Mouse (Mus musculus) hindbrain, embryonic 10.5 days (tissue): Measurements from ENCODE around the gene Il18. TPM values are rescaled to one million over a fixed set of nuclear protein-coding genes. Genes with fewer than 3 reads are reported as not detected.
"Not testable (repeated sequence)": the region's sequence is repeated elsewhere in the genome, so short reads cannot be mapped to it uniquely, and the experiment has no call there.

Experiments used
- DNase-seq: peaks from one replicate; pipeline ENCODE4 v3.0.0-alpha.2; 2017; ENCODE audit warnings: low spot score
- H3K27ac ChIP-seq: fragments of 300-500 bp; sonication (generic); 2 replicates; pipeline ENCODE4 v1.5.1; 2016; ENCODE audit warnings: mild to moderate bottlenecking, moderate library complexity
- H3K27me3 ChIP-seq: fragments of 300-500 bp; sonication (generic); 2 replicates; pipeline ENCODE4 v1.6.1; 2016; ENCODE audit warnings: mild to moderate bottlenecking; ENCODE audit not compliant: poor library complexity, insufficient read depth, severe bottlenecking
- H3K36me3 ChIP-seq: fragments of 300-500 bp; sonication (generic); 2 replicates; pipeline ENCODE4 v1.6.1; 2016; ENCODE audit warnings: mild to moderate bottlenecking, moderate library complexity
- H3K4me1 ChIP-seq: fragments of 300-500 bp; sonication (generic); replicated peaks from 2 replicates; pipeline ENCODE4 v1.6.1; 2016; ENCODE audit warnings: mild to moderate bottlenecking
- H3K4me3 ChIP-seq: fragments of 300-500 bp; sonication (generic); 2 replicates; pipeline ENCODE4 v1.5.1; 2016; ENCODE audit warnings: mild to moderate bottlenecking, moderate library complexity
- H3K9me3 ChIP-seq: fragments of 300-500 bp; sonication (generic); 2 replicates; pipeline ENCODE4 v1.6.1; 2016; ENCODE audit warnings: mild to moderate bottlenecking, moderate library complexity
- WGBS: fragments of 180-500 bp; shearing (Covaris S2); methylation state at CpG from one replicate; pipeline ENCODE4 v1.1.7; 2016; 5-methylcytosine and 5-hydroxymethylcytosine counted together
- polyA plus RNA-seq: library from polyadenylated mRNA; unstranded; fragments of >200 nt; fragmentation: Nextera tagmentation; extraction: Ambion mirVana; gene quantifications from 2 replicates; pipeline ENCODE4 v1.2.1, GENCODE M21; 2016

Il18 gene
- polyA plus RNA-seq, 1 experiment from 2014 or later: 5.9 TPM

DNA sequence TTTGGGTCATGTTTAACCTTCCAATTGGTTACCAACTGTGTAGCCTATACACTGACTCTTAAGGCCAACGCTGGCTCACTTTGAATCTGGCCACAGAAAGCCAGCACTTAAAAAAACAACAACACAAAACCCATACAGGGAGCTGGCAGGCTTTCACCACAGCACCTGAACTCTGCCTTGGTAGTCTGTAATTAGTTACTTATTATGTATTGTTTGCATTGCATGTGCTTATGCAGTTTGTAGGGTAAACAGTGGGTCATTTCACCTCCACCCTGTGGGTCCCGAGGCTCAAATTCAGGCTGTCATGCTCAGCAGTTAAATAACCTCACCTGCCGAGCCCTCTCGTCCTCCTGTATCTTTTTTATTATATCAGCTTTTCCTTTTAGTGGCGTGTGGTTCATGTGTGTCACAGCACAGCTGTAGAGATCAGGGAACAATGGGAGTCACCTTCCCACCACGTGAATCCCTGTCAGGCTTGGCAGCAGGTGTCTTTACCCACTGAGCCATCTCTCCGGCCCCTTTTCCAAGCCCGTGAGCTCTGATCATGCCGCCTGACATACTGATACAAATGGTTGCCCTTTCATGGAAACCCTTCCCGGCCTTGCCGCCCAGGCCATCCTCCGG is 40.3 kb downstream of the Il18 start:
- H3K4me3 ChIP-seq: no peak overlapping the region
- DNase-seq: no peak
- no peaks in the 10 kb centered on the region for H3K27me3 ChIP-seq
- H3K4me1 ChIP-seq: no peaks in the 10 kb centered on the region
- no peak overlapping the region for H3K27ac ChIP-seq
- peaks cover 55% of the 10 kb centered on the region for H3K36me3 ChIP-seq
- WGBS: 83% methylated on average over 12 of the region's 12 CpGs
- H3K9me3 ChIP-seq: no peaks in the 10 kb centered on the region

DNA sequence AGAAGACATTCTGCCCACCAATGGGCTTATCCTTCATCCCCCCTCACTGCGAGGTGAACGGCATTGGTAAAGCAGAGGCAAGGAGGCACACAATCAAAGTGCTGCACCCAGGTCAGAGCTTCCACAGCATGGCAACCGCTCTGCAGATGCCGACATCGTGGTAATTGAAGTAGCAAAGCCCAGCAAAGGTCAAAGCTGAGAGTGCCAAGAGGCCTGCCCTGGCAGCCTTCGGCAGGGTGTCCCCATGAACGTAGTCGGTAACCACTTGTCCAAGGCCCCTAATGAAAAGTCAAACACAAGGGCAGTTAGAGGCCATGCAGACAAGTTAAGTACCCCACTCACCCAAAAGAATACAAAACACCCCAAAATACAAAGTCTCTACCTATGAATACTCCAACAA is 42.3 kb downstream of the Il18 start:
- Histone ChIP-seq H3K27me3 (no peaks in the 10 kb centered on the region), H3K9me3 (no peaks in the 10 kb centered on the region), H3K4me3 (no peak overlapping the region), H3K36me3 (peaks cover 66% of the 10 kb centered on the region), H3K4me1 (peaks cover 6% of the 10 kb centered on the region), H3K27ac (no peak overlapping the region)
- no peak for DNase-seq
- WGBS: 93% methylated on average over 8 of the region's 8 CpGs

DNA sequence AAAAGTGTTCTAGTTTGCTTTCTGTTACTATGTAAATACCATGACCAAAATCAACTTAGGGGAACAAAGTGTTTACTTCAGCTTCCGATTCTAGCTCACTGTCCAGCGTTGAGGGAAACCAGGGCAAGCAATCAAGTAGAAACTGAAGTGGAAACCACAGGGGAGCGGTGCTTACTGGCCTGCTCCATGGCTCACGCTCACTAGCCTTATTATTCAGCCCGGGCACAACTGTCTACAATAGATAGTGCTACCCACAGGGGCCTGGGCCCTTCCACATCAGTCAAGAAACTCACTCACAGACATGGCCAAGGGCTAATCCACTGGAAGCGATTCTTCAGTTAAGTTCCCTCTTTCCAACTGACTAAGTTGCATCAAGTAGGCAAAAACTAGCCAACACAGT is 46.9 kb downstream of the Il18 start:
- Histone ChIP-seq H3K36me3 (peaks cover 60% of the 10 kb centered on the region), H3K27me3 (no peaks in the 10 kb centered on the region), H3K27ac (no peak overlapping the region), H3K4me1 (peaks cover 27% of the 10 kb centered on the region), H3K4me3 (no peak overlapping the region), H3K9me3 (no peaks in the 10 kb centered on the region)
- no peak for DNase-seq
- WGBS: 90% methylated on average over 6 of the region's 6 CpGs

DNA sequence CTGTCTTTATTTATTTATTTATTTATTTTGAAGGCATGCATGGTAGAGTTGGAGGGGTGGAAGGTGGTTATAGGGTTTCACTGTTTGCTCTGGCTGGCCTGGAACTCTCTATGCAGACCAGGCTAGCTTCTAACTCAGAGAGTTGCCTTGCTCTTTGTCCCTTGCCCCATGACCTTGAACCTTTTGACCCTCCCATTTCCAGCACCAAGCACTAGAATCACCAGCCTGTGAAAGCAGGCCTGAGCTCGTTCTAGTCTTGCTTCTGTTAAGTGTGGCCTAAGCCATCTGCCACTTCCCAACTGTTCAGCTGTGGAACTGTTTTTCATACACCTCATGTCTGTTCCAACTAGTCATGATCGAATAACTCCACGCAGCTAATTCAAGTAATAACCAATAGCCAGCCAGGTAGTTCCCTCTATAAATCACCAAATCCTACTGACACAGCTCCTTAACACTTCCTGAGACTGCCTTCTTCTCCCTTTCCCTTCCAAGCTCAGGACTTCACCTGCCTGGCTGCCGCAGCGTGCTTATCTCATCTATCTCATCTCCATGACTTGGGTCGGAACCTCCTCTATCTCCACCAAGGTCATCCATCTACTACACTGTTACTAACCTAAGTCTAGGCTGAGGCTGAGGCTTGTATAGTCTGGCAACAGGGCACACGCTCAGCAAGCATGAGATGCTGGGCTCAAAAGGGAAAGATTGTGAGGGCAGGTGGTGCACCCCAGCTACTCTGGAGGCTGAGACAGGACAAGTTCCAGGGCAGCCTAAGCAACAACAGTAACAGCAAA is 47.6 kb downstream of the Il18 start:
- 90% methylated on average over 7 of the region's 7 CpGs for WGBS
- H3K36me3 ChIP-seq: peaks cover 60% of the 10 kb centered on the region

DNA sequence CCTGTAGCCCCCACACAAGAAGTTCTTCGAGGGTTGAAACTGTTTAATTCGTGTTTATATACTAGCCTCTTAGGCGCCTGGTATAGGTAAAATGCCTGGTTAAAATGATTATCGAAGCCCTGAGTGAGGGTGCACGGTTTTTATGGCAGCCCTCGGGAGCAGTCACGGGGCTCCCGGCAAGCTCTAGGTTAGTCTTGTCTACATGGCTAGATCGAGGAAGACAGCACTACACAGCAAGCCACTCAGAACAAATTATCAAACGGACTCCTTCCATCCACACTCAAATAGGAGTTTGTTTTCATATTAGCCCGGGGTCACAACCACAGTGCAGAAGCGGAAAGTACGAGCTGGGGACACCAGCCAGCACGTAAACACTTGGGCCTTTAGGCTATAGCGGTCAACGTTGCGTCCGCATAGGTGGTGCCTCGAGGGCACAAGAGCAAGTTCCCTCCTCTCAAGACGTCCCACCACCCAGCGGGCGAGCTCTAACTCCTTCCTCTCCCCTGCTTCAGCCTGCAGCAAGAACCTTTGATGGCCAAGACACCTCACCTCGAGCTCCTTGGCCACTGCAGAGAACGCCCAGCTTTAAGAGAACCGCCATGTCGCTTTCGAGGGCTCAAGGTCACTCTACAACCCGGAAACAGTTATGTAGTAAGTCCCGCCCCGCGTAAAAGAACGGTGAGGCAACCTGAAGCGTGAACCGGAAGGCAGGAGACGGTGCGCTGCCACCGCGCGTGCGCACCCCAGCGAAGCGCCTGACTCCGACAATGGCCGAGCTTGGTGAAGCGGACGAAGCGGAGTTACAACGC is 48.8 kb downstream of the Il18 start, which contains the start of the genes Sdhd and Timm8b:
TSS of gene Sdhd (minus strand) at position 624 of the 809 bp plus-strand sequence.
TSS of gene Timm8b (plus strand) at position 722 of the 809 bp plus-strand sequence.
- H3K9me3 ChIP-seq: no peaks in the 10 kb centered on the region
- peaks cover 27% of the 10 kb centered on the region for H3K4me1 ChIP-seq
- WGBS: 1% methylated on average over 48 of the region's 48 CpGs
- peaks cover 60% of the 10 kb centered on the region for H3K36me3 ChIP-seq
- no peaks in the 10 kb centered on the region for H3K27me3 ChIP-seq
- peak within 1 kb of the TSS; percentile 96 for H3K27ac ChIP-seq
- H3K4me3 ChIP-seq: peak within 1 kb of the TSS; percentile 91
- DNase-seq: peak; percentile 94

More for the DNA sequence above, 47.6 kb downstream of the Il18 start:
- Histone ChIP-seq H3K9me3 (no peaks in the 10 kb centered on the region), H3K27me3 (no peaks in the 10 kb centered on the region), H3K27ac (0 out of 2 replicates have a peak overlapping the region, but pooled peaks have one; percentile 16), H3K4me1 (peaks cover 27% of the 10 kb centered on the region), H3K4me3 (peak overlapping the region; percentile 91)
- no peak for DNase-seq

DNA sequence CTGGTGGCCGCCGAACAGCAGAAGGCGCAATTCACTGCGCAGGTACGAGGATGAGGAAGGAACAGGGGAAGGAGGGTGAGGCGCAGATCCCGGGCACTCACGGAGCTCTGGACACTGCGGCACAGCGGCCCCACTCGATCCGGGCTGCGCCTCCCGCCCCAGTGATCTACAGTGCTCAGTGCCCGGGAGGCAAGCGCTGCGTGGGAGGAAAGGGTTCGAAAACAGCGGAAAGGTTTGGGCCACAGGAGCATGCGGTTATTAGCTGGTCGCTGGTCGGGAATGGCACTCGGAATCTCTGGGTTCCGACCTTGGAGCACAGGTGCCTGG is 49.3 kb downstream of the Il18 start:
- H3K27me3 ChIP-seq: no peaks in the 10 kb centered on the region
- no peak for DNase-seq
- WGBS: under 1% methylated on average over 24 of the region's 24 CpGs
- peak overlapping the region; percentile 91 for H3K4me3 ChIP-seq
- H3K27ac ChIP-seq: peak overlapping the region; percentile 96
- H3K4me1 ChIP-seq: peaks cover 27% of the 10 kb centered on the region
- H3K36me3 ChIP-seq: peaks cover 60% of the 10 kb centered on the region
- H3K9me3 ChIP-seq: no peaks in the 10 kb centered on the region

DNA sequence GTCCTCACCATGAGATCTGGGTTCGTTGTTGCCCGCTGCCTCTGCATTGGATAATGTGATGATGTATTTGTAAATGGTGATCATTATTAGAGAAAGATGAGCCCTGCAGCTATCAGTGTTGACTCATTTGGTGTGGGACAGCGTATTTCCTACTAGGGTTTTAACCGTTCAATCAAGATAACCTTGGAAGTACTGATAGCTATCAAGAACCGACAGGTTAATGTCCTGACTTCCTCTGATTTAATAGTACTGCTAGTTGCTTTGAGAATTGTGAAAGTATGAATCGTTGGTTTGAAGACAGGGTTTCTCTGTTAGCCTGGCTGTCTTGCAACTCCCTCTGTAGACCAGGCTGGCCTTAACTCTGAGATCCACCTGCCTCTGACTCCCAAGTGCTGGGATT is 49.7 kb downstream of the Il18 start:
- H3K4me1 ChIP-seq: peaks cover 27% of the 10 kb centered on the region
- H3K36me3 ChIP-seq: peaks cover 60% of the 10 kb centered on the region
- peak overlapping the region; percentile 96 for H3K27ac ChIP-seq
- no peak for DNase-seq
- no peaks in the 10 kb centered on the region for H3K9me3 ChIP-seq
- H3K4me3 ChIP-seq: peak overlapping the region; percentile 91
- no peaks in the 10 kb centered on the region for H3K27me3 ChIP-seq
- WGBS: 5% methylated on average over 6 of the region's 6 CpGs

DNA sequence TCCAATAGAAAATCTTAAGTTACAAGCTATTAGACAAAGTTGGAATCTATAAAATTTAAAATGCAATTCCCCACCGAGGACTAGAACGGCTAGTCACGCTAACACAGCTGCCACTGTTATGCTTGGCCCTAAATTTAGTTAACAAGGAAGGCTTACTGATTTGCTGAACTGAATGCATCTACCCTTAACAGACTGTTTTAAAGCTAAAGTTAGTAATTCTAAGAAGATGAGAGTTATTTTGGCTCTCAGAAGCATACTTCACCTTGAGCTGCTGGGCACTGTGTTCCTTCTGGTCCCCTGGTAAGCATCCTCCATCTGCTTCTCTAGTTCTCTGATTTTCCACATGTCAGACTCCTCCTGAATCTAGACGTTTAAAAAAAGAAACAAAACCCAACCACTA is 57.5 kb downstream of the Il18 start:
- no peak for DNase-seq
- 91% methylated on average over 4 of the region's 4 CpGs for WGBS
- Histone ChIP-seq H3K9me3 (no peaks in the 10 kb centered on the region), H3K27ac (no peak overlapping the region), H3K4me1 (peaks cover 15% of the 10 kb centered on the region), H3K4me3 (no peak overlapping the region), H3K27me3 (no peaks in the 10 kb centered on the region), H3K36me3 (peaks cover 81% of the 10 kb centered on the region)

DNA sequence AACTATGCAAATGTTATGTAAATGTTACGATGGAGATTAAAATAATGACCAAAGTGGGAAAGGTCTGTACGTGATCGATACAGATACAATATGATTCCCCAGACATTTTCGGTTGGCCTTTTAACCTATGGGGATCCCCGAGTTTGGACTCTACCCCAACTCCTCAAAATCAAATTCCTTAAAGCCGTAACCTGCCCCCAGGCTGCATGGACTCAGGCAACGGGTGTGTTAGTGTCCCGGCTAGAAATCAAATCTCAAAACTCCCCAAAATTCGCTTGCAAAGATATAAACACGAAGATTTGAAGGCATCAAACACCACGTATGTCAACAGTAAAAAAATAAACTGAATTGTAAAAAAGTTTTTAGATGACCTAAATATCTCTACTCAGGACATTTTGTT is 61.5 kb downstream of the Il18 start:
- H3K9me3 ChIP-seq: no peaks in the 10 kb centered on the region
- peak overlapping the region; percentile 97 for H3K27ac ChIP-seq
- WGBS: 43% methylated on average over 11 of the region's 11 CpGs
- DNase-seq: no peak
- peak overlapping the region; percentile 84 for H3K4me3 ChIP-seq
- peaks cover 19% of the 10 kb centered on the region for H3K4me1 ChIP-seq
- H3K36me3 ChIP-seq: peaks cover 40% of the 10 kb centered on the region
- H3K27me3 ChIP-seq: no peaks in the 10 kb centered on the region

DNA sequence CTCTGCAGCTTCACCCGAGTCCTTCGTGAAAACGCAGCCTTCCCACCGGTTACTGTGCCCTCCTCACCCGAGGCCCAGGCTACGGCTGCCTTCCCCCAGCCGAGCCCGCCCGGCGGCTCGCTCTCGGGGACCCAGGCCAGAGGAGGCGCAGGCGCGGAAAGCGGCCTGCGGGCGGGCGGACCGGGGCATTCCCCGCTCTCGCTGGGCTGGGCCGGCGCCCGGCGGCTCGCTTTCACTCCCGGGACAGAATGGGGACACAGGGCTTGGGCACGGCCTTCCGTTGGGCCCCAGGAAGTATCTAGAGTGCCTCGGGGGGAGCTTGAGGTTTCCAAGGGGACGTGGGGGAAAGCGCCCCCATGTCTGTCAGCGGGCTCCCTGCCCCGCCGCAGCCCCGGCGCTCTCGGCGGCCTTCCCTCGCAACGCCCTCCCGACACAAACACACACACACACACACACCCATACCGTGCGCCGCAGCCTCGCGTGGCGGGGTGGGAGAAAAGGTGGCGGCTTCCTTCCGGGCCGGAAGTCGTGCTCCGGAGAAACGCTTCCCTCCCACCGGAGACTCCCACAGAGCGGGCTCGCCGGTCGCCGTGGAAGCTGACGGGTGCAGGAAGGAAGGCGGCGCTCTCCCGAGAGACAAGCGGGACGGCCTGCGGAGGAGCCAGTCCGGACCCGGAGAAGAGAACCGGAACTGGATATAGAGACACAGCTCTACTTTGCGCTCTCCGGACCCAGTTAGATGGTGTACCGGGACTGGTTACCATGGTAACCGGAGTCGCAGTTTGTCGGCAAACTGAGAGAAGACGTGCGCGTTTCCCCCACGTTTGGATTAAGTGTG is 62.4 kb downstream of the Il18 start, which contains the start of the genes Pih1d2 and Nkapd1:
TSS of gene Pih1d2 (plus strand) at position 556 of the 838 bp plus-strand sequence.
TSS of gene Nkapd1 (minus strand) at position 699 of the 838 bp plus-strand sequence.
- H3K4me3 ChIP-seq: peak within 1 kb of the TSS; percentile 84
- peaks cover 34% of the 10 kb centered on the region for H3K36me3 ChIP-seq
- WGBS: under 1% methylated on average over 81 of the region's 81 CpGs
- H3K27me3 ChIP-seq: no peaks in the 10 kb centered on the region
- H3K4me1 ChIP-seq: peaks cover 19% of the 10 kb centered on the region
- peak; percentile 88 for DNase-seq
- H3K9me3 ChIP-seq: no peaks in the 10 kb centered on the region
- H3K27ac ChIP-seq: peak within 1 kb of the TSS; percentile 97

DNA sequence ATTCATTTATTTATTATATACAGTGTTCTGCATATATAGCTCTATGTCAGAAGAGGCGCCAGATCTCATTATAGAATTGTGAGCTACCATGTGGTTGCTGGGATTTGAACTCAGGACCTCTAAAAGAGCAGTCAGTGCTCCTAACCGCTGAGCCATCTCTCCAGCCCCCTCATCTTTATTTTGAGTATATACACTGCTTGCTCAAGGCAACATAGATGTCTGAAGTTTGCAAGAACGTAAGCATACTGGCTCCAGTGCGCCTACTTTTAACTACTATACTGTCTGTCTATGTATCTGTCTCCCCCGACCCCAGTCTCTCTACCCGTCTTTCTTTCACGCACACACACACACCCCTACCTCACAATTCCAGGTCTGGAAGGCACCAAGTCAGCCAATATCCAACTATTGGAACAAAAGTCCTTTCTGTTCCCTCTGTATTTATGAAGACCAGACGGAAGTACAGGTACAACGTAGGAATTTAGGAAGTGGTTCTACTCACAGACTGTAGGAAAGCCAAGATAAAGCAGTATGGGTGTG is 63.2 kb downstream of the Il18 start:
- peak overlapping the region; percentile 84 for H3K4me3 ChIP-seq
- 65% methylated on average over 9 of the region's 9 CpGs for WGBS
- no peaks in the 10 kb centered on the region for H3K27me3 ChIP-seq
- no peak for DNase-seq
- no peak overlapping the region for H3K27ac ChIP-seq
- H3K9me3 ChIP-seq: no peaks in the 10 kb centered on the region
- peaks cover 19% of the 10 kb centered on the region for H3K4me1 ChIP-seq
- H3K36me3 ChIP-seq: peaks cover 25% of the 10 kb centered on the region

DNA sequence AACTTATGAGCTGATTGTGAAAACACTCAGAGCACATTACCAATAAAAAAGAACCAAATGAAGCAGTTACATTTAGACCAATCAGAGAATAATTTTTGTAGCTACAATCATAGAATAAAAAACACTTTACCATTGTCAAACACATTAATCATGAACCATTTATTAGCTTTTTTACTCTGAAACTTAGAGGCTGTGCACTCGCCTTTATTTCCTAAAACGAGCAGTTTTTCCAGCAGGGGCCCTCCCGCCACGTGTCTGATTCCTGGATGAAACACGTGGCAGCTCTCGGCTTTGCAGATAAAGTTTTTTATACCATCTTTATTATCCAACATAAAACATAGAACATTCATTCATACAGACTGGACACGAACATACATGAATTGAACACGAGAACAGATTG is 76.3 kb downstream of the Il18 start:
- 89% methylated on average over 6 of the region's 8 CpGs for WGBS
- H3K4me1 ChIP-seq, H3K27ac ChIP-seq: not testable (repeated sequence)

More for the DNA sequence above, 76.3 kb downstream of the Il18 start:
- not testable (repeated sequence) for H3K9me3 ChIP-seq, H3K4me3 ChIP-seq, DNase-seq, H3K27me3 ChIP-seq
- peaks cover 42% of the 10 kb centered on the region for H3K36me3 ChIP-seq
